Mouse (Mus musculus) CH12.LX (cell line): ENCODE data around the gene Mcrs1. TPM values are rescaled to one million over a fixed set of nuclear protein-coding genes. Genes with fewer than 3 reads are reported as not detected.
A peak's percentile ranks its signal among the peaks of the same experiment; 100 is the strongest.

Source experiments
- DNase-seq: peaks from one replicate; pipeline ENCODE4 v3.0.0-alpha.2; 2013; ENCODE audit errors: extremely low read depth
- H3K27ac ChIP-seq: 2 replicates; pipeline ENCODE4 v1.5.1; 2012; ENCODE audit warnings: low read depth, mild to moderate bottlenecking, control low read depth, moderate library complexity; ENCODE audit not compliant: insufficient read depth
- H3K27me3 ChIP-seq: replicated peaks from 2 replicates; pipeline ENCODE3; 2012; ENCODE audit warnings: inconsistent platforms
- H3K36me3 ChIP-seq, 2 experiments: replicated peaks in 1 of 2; 2 replicates each; pipeline versions ENCODE3 to v1.6.1; 2012; ENCODE audit warnings: inconsistent platforms in 1 of 2, low read length in 1 of 2, mild to moderate bottlenecking in 1 of 2, mixed read lengths in 1 of 2, moderate library complexity in 1 of 2; ENCODE audit not compliant: control insufficient read depth in 1 of 2, insufficient read depth in 1 of 2
- H3K4me1 ChIP-seq, 2 experiments: 2 replicates each; pipeline ENCODE4 v1.6.1; 2012; ENCODE audit warnings: inconsistent platforms in 1 of 2, moderate library complexity in 1 of 2; ENCODE audit not compliant: insufficient read depth in 2 of 2, control insufficient read depth in 1 of 2
- H3K4me2 ChIP-seq: 2 replicates; pipeline ENCODE4 v1.6.1; 2012; ENCODE audit warnings: low read depth, mild to moderate bottlenecking, control low read depth; ENCODE audit not compliant: poor library complexity, insufficient read depth, severe bottlenecking
- H3K4me3 ChIP-seq, 3 experiments: fragments of 150-350 bp in 1 of 3; sonication (generic) in 1 of 3; replicated peaks in 1 of 3; 2 replicates each; pipeline versions ENCODE3 to v1.5.1; 2011 to 2012; ENCODE audit warnings: low read depth in 2 of 3, low read length in 2 of 3, mild to moderate bottlenecking in 2 of 3, moderate library complexity in 2 of 3, control low read depth in 1 of 3, improper control_type of control experiment in 1 of 3, inconsistent platforms in 1 of 3, mixed read lengths in 1 of 3; ENCODE audit not compliant: poor library complexity in 1 of 3
- H3K79me2 ChIP-seq: replicated peaks from 2 replicates; pipeline ENCODE4 v1.6.1; 2012; ENCODE audit warnings: mild to moderate bottlenecking, moderate library complexity; ENCODE audit not compliant: control insufficient read depth, poor library complexity, insufficient read depth, severe bottlenecking; ENCODE audit errors: extremely low read depth
- H3K9ac ChIP-seq: 2 replicates; pipeline ENCODE4 v1.6.1; 2012; ENCODE audit warnings: low read depth, mild to moderate bottlenecking, control low read depth, moderate library complexity; ENCODE audit not compliant: insufficient read depth
- H3K9me3 ChIP-seq: replicated peaks from 2 replicates; pipeline ENCODE3; 2012; ENCODE audit warnings: low read length, inconsistent platforms, mixed read lengths
- CHD2 ChIP-seq: IDR thresholded peaks from 2 replicates; pipeline ENCODE4 v1.6.1; 2011; ENCODE audit warnings: low read length, improper control_type of control experiment
- CTCF ChIP-seq, 2 experiments: IDR thresholded peaks in 1 of 2; conservative IDR thresholded peaks in 1 of 2; 2 replicates each; pipeline ENCODE4 v1.5.1; 2011 to 2012; ENCODE audit warnings: low read depth in 2 of 2, low read length in 2 of 2, improper control_type of control experiment in 1 of 2, inconsistent platforms in 1 of 2, mild to moderate bottlenecking in 1 of 2, moderate library complexity in 1 of 2
- E2F4 ChIP-seq: IDR thresholded peaks from 2 replicates; pipeline ENCODE4 v1.6.1; 2011; ENCODE audit warnings: low read depth, low read length, improper control_type of control experiment; ENCODE audit not compliant: insufficient replicate concordance
- IRF4 ChIP-seq: IDR thresholded peaks from 2 replicates; pipeline ENCODE4 v1.6.1; 2014; ENCODE audit warnings: low read depth, mild to moderate bottlenecking, inconsistent platforms, low read length, improper control_type of control experiment
- KAT2A ChIP-seq: IDR thresholded peaks from 2 replicates; pipeline ENCODE4 v1.6.1; 2012; ENCODE audit warnings: low read length, improper control_type of control experiment, inconsistent platforms; ENCODE audit not compliant: insufficient replicate concordance
- MAFK ChIP-seq: IDR thresholded peaks from 2 replicates; pipeline ENCODE4 v1.6.1; 2011; ENCODE audit warnings: low read length, improper control_type of control experiment; ENCODE audit not compliant: insufficient replicate concordance
- MAZ ChIP-seq: IDR thresholded peaks from 2 replicates; pipeline ENCODE4 v1.6.1; 2012; ENCODE audit warnings: low read depth, mild to moderate bottlenecking, inconsistent platforms, low read length, improper control_type of control experiment, moderate library complexity
- MEF2A ChIP-seq: IDR thresholded peaks from 2 replicates; pipeline ENCODE4 v1.6.1; 2014; ENCODE audit warnings: low read depth, mild to moderate bottlenecking, inconsistent platforms, low read length, improper control_type of control experiment, borderline replicate concordance
- MXI1 ChIP-seq: IDR thresholded peaks from 2 replicates; pipeline ENCODE4 v1.6.1; 2011; ENCODE audit warnings: mild to moderate bottlenecking, low read depth, low read length, improper control_type of control experiment
- NELFE ChIP-seq: IDR thresholded peaks from 2 replicates; pipeline ENCODE4 v1.6.1; 2011; ENCODE audit warnings: low read depth, low read length, improper control_type of control experiment
- NRF1 ChIP-seq: IDR thresholded peaks from 2 replicates; pipeline ENCODE4 v1.6.1; 2014; ENCODE audit warnings: low read depth, mild to moderate bottlenecking, inconsistent platforms, low read length, improper control_type of control experiment, moderate library complexity
- PAX5 ChIP-seq: IDR thresholded peaks from 2 replicates; pipeline ENCODE4 v1.6.1; 2012; ENCODE audit warnings: low read length, inconsistent platforms, mixed read lengths
- RAD21 ChIP-seq: IDR thresholded peaks from 2 replicates; pipeline ENCODE4 v1.6.1; 2011; ENCODE audit warnings: low read depth, mild to moderate bottlenecking, low read length, improper control_type of control experiment, moderate library complexity
- RCOR1 ChIP-seq: conservative IDR thresholded peaks from 2 replicates; pipeline ENCODE4 v1.6.1; 2012; ENCODE audit warnings: low read depth, mild to moderate bottlenecking, inconsistent platforms, low read length, improper control_type of control experiment
- SIN3A ChIP-seq: IDR thresholded peaks from 2 replicates; pipeline ENCODE4 v1.6.1; 2012; ENCODE audit warnings: low read length, improper control_type of control experiment, inconsistent platforms
- SMC3 ChIP-seq: IDR thresholded peaks from 2 replicates; pipeline ENCODE4 v1.6.1; 2011; ENCODE audit warnings: low read depth, low read length, improper control_type of control experiment
- USF1 ChIP-seq: IDR thresholded peaks from 2 replicates; pipeline ENCODE4 v1.6.1; 2014; ENCODE audit warnings: low read depth, mild to moderate bottlenecking, inconsistent platforms, low read length, improper control_type of control experiment
- USF2 ChIP-seq: conservative IDR thresholded peaks from 2 replicates; pipeline ENCODE4 v1.6.1; 2011; ENCODE audit warnings: low read depth, low read length, improper control_type of control experiment
- ZMIZ1 ChIP-seq: IDR thresholded peaks from 2 replicates; pipeline ENCODE4 v1.6.1; 2012; ENCODE audit warnings: low read depth, mild to moderate bottlenecking, inconsistent platforms, low read length, improper control_type of control experiment
- ZNF384 ChIP-seq: IDR thresholded peaks from 2 replicates; pipeline ENCODE4 v1.6.1; 2012; ENCODE audit warnings: low read depth, low read length, improper control_type of control experiment, inconsistent platforms
- dilution Hi-C: fragments of 300-500 bp; cut with MboI; formaldehyde crosslinking; loops from 2 replicates; pipeline ENCODE4 v1.14.3; 2020; ENCODE audit warnings: low sequenced_read_pairs; ENCODE audit not compliant: extremely low pct_unique_long_range_greater_than_20kb, extremely low pct_ligation_motif_present
- in situ Hi-C: fragments of 300-500 bp; cut with MboI; formaldehyde crosslinking; loops from 3 replicates; pipeline ENCODE4 v1.14.3; 2019; ENCODE audit warnings: low sequenced_read_pairs, low pct_ligation_motif_present, low pct_unique_long_range_greater_than_20kb, mixed read lengths
- polyA plus RNA-seq: library from polyadenylated mRNA; unstranded; fragments of >175 nt; gene quantifications from 2 replicates; pipeline ENCODE4 v1.2.1, GENCODE M21; 2012; ENCODE audit warnings: low read depth; ENCODE audit not compliant: insufficient read length
- total RNA-seq, 2 experiments: library from RNA; depleted of rRNA; stranded (reverse); fragments of 300-350 nt in 1 of 2; fragments of >200 nt in 1 of 2; gene quantifications; 2 replicates each; pipeline ENCODE4 v1.2.3; 2012 to 2014

The Mcrs1 gene
- total and polyA plus RNA-seq, 3 experiments, result 75.9 to 105 (median 85.1) TPM

DNA sequence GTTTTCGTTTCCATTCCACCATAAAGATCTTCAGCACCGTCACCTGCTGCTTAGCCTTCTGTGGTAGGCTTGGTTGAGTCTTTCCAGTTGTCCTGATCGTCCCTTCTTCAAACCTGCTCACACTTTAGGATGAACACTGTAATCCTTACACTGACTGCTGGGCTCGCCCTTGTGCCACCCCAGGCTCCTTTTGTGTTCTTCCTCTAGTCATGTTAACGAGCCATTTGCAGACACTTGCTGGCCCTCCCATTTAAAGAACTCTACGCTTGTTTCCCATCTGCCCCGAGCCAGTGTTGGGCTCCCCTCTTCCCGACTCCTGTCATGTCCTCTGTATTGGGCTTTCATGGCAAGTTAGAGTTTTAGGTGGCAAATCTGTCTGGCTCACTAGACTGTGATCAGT, 45.8 kb downstream of the Mcrs1 start:
- Histone ChIP-seq H3K27me3 (no peaks in the 10 kb centered on the region), H3K9ac (no peak overlapping the region), H3K27ac (no peak overlapping the region), H3K4me1 (no peaks in the 10 kb centered on the region), H3K9me3 (no peaks in the 10 kb centered on the region), H3K4me2 (no peak overlapping the region), H3K36me3 (peaks cover 41 to 88% of the 10 kb centered on the region in 2 experiments), H3K4me3 (no peak overlapping the region), H3K79me2 (no peaks in the 10 kb centered on the region)
- TF ChIP-seq USF2, result no peak
- TF ChIP-seq SIN3A, result no peak
- no peak for TF ChIP-seq MAFK
- no peak for TF ChIP-seq PAX5
- TF ChIP-seq IRF4, result no peak
- TF ChIP-seq MXI1, result no peak
- TF ChIP-seq RCOR1, result no peak
- no peak for TF ChIP-seq MAZ
- TF ChIP-seq NELFE, result no peak
- TF ChIP-seq ZMIZ1, result no peak
- no peak for TF ChIP-seq NRF1
- no peak for TF ChIP-seq KAT2A
- TF ChIP-seq ZNF384, result no peak
- TF ChIP-seq MEF2A, result no peak
- TF ChIP-seq CHD2, result no peak
- no peak for TF ChIP-seq E2F4
- no peak for TF ChIP-seq RAD21
- TF ChIP-seq USF1, result no peak
- DNase-seq, result no peak
- dilution Hi-C loops (no loop called here), in situ Hi-C loops (no loop called here)

DNA sequence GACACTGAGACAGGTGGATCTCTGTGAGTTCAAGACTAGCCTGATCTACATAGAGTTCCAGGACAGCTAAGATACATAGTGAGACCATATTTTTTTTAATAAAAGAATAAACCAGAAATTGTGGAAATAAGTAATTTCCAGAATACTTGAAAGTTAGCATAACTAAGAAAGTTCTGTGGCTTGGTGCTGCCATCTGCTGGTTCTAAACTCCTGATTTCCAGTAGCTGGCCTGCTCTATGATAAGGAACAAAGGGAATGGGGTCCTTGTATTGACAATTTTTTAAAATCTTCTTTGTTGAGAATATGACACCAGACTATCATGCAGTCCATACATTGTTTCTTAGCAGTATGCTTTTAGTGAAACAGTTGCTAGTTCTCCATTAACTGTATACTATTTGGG, 53.0 kb downstream of the Mcrs1 start:
- Histone ChIP-seq H3K36me3 (peaks cover 12 to 87% of the 10 kb centered on the region in 2 experiments), H3K9ac (no peak overlapping the region), H3K4me3 (no peak overlapping the region), H3K27me3 (no peaks in the 10 kb centered on the region), H3K27ac (no peak overlapping the region), H3K4me1 (no peaks in the 10 kb centered on the region), H3K9me3 (no peaks in the 10 kb centered on the region), H3K4me2 (no peak overlapping the region), H3K79me2 (no peaks in the 10 kb centered on the region)
- DNase-seq, result no peak
- in situ Hi-C loops (no loop called here), dilution Hi-C loops (no loop called here)
- TF ChIP-seq SMC3 (peak; percentile 46; the same call in 1 of the 2 replicates), RAD21 (peak; percentile 54), PAX5 (no peak), CTCF (conservative IDR thresholded peaks at IDR 0.05 in 1 of 2, IDR thresholded peaks at IDR 0.05 in 1 of 2; ENCODE audit: low read depth in 2 of 2, low read length in 2 of 2) (peak in 1 of 2 experiments; percentile 63; a peak in 2 of 4 replicates)
